ENCODE assay signal across 20 mouse cellular contexts in the genomic region with DNA sequence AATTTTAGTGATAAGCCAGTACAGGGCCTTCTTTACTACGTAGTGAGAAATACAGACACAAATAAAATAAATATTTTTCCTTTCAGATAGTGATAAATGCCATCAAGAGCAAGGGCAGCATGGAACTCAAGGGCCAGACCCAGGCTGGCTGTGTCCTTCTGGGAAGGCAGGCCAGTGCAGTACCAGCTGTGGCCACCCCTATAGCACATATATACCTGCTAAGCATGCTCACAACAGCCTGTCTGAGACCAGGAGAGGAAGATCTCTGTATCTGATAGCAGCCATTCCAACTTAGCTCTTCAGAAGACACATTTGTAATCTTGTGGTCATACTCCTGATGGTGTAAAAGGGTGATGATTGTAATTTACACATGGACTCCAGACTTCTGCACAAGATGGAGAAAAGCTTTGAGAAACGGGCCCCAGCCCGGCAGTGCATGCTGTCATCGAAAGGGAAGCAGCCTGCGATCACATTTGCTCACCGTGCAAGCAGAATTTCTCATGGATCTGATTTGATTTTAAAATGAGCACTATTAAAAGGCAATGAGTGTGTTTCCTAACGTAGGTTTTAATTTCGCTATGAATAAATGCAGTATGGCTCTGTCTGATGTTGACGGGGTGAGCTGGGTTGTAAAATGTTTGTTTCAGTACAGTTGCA.
DNase-seq lines count a peak whose midpoint lies in the region; ATAC-seq and TF ChIP-seq lines count a peak whose summit lies in the region.
"Had no signal": no experiment of that assay in that cellular context is flagged by ENCODE, and none has a peak within 500 bp of the region (broad histone marks: within the 10 kb centered on the region; RNA-seq: fewer than 3 reads in every experiment).

No protein-coding gene starts in this region.

- no peaks in the 10 kb centered on the region for H3K4me1 ChIP-seq in forebrain, postnatal 0 days (ENCODE audit: insufficient read depth)
- H3K4me1 ChIP-seq in forebrain, embryonic 12.5 days: peaks cover 8% of the 10 kb centered on the region
- H3K4me1 ChIP-seq: heart, embryonic 10.5 days; hindbrain, embryonic 10.5 days; intestine, embryonic 15.5 days had no signal

- peak overlapping the region; percentile 45; the same call in 1 of the 2 replicates for H3K27ac ChIP-seq in forebrain, postnatal 0 days (ENCODE audit: low read depth, low read length)
- no peak overlapping the region for H3K27ac ChIP-seq in forebrain, embryonic 12.5 days
- no peak overlapping the region for H3K27ac ChIP-seq in left cerebral cortex, adult 2 months
- H3K27ac ChIP-seq: embryonic facial prominence, embryonic 13.5 days; heart, embryonic 10.5 days; hindbrain, embryonic 10.5 days; intestine, embryonic 15.5 days; neural tube, embryonic 12.5 days had no signal

- H3K9ac ChIP-seq in forebrain, postnatal 0 days: 0 out of 2 replicates have a peak overlapping the region, but pooled peaks have one; percentile 18
- H3K9ac ChIP-seq in forebrain, embryonic 12.5 days: no peak overlapping the region
- H3K9ac ChIP-seq: embryonic facial prominence, embryonic 13.5 days; intestine, embryonic 15.5 days; neural tube, embryonic 12.5 days had no signal

- no peaks in the 10 kb centered on the region for H3K36me3 ChIP-seq in forebrain, postnatal 0 days (ENCODE audit: insufficient read depth)
- H3K36me3 ChIP-seq in forebrain, embryonic 12.5 days (replicated peaks): no peaks in the 10 kb centered on the region
- H3K36me3 ChIP-seq: embryonic facial prominence, embryonic 13.5 days; heart, embryonic 10.5 days; hindbrain, embryonic 10.5 days; intestine, embryonic 15.5 days; neural tube, embryonic 12.5 days had no signal

- no peak overlapping the region for H3K4me3 ChIP-seq in forebrain, postnatal 0 days (ENCODE audit: low read depth, low read length)
- no peak overlapping the region for H3K4me3 ChIP-seq in forebrain, embryonic 12.5 days (replicated peaks)
- H3K4me3 ChIP-seq in left cerebral cortex, adult 2 months: no peak overlapping the region
- H3K4me3 ChIP-seq: embryonic facial prominence, embryonic 13.5 days; heart, embryonic 10.5 days; hindbrain, embryonic 10.5 days; intestine, embryonic 15.5 days; neural tube, embryonic 12.5 days had no signal

- peak; percentile 74 for ATAC-seq in forebrain, postnatal 0 days
- ATAC-seq in forebrain, embryonic 12.5 days (ENCODE audit: low FRiP score): no peak
- ATAC-seq in inflammation-experienced regulatory T-cells, adult 6 months: no peak
- ATAC-seq: intestine, embryonic 15.5 days had no signal

- no peak overlapping the region for H3K4me2 ChIP-seq in forebrain, postnatal 0 days (ENCODE audit: low read depth)
- no peak overlapping the region for H3K4me2 ChIP-seq in forebrain, embryonic 12.5 days
- H3K4me2 ChIP-seq: embryonic facial prominence, embryonic 13.5 days; intestine, embryonic 15.5 days; neural tube, embryonic 12.5 days had no signal

- TF ChIP-seq CTCF in forebrain, postnatal 0 days (IDR thresholded peaks at IDR 0.05; ENCODE audit: low read depth): peak; percentile 27
- TF ChIP-seq CTCF in left cerebral cortex, adult 2 months (IDR thresholded peaks at IDR 0.05): no peak; the same call in 1 of the 2 replicates

- H3K27me3 ChIP-seq in forebrain, postnatal 0 days (ENCODE audit: insufficient read depth, low read length): no peaks in the 10 kb centered on the region
- H3K27me3 ChIP-seq in forebrain, embryonic 12.5 days: no peaks in the 10 kb centered on the region
- H3K27me3 ChIP-seq: CH12.LX; embryonic facial prominence, embryonic 13.5 days; intestine, embryonic 15.5 days; neural tube, embryonic 12.5 days had no signal

- H3K9me3 ChIP-seq in forebrain, postnatal 0 days (ENCODE audit: low read length): no peaks in the 10 kb centered on the region
- H3K9me3 ChIP-seq in forebrain, embryonic 12.5 days: no peaks in the 10 kb centered on the region
- H3K9me3 ChIP-seq: embryonic facial prominence, embryonic 13.5 days; heart, embryonic 10.5 days; hindbrain, embryonic 10.5 days; intestine, embryonic 15.5 days; neural tube, embryonic 12.5 days had no signal

- peak; percentile 48 for DNase-seq in forebrain, postnatal 0 days
- peak; percentile 5 to 7 for DNase-seq in left cerebral cortex, postnatal 14 days (ENCODE audit: low spot score in 2 of 2)
- no peak for DNase-seq in left cerebral cortex, adult 2 months (ENCODE audit: extremely low spot score in 1 of 2, low spot score in 2 of 2)
- peak; percentile 9 for DNase-seq in right cerebral cortex, postnatal 4 days
- no peak for DNase-seq in right cerebral cortex, adult 18-20 months
- no peak for DNase-seq in spleen, postnatal 4 days (ENCODE audit: low spot score in 2 of 2)
- DNase-seq: adrenal gland, postnatal 14 days; cerebellum, adult 11-12 months; cerebellum, postnatal 14 days; kidney, adult 9 months; kidney, postnatal 25 days; lung, postnatal 10 days had no signal

- intact Hi-C loops in left cerebral cortex, postnatal 14 days (cut with DNase I): no loop called here
- intact Hi-C loops in left cerebral cortex, adult 2 months (cut with DNase I): no loop called here

- WGBS in forebrain, postnatal 0 days: 43% methylated on average over 9 of the region's 9 CpGs
- 78% methylated on average over 9 of the region's 9 CpGs for WGBS in forebrain, embryonic 12.5 days

Comparison
In these comparisons a context has a peak if more than half of its experiments do, and no peak if none do; other contexts are left out.
1. DNase-seq: peak in forebrain, postnatal 0 days (single experiment), left cerebral cortex, postnatal 14 days (2 of 2) and right cerebral cortex, postnatal 4 days (single experiment); none in left cerebral cortex, adult 2 months (0 of 2), right cerebral cortex, adult 18-20 months (single experiment) and spleen, postnatal 4 days (0 of 2).